Mouse (Mus musculus) heart, adult 2 months (tissue): ENCODE data around the gene Dsn1.

Experiments
- CTCF ChIP-seq: fragments of 200-600 bp; IDR thresholded peaks from 2 replicates; pipeline ENCODE4 v1.8.1; 2022; ENCODE audit warnings: antibody characterized with exemption, mild to moderate bottlenecking, moderate library complexity
- POLR2A ChIP-seq: fragments of 200-500 bp; IDR thresholded peaks from 2 replicates; pipeline ENCODE4 v1.6.1; 2011; ENCODE audit warnings: mild to moderate bottlenecking, low read depth, low read length, control low read depth; ENCODE audit not compliant: insufficient read depth

- TF ChIP-seq CTCF (no peak), POLR2A (no peak)
Observed at GRCm38 (mm10) chr2:157012341-157012740, 5.4 kb upstream of the Dsn1 start.
